Mouse (Mus musculus): ENCODE measurements around the gene Gpatch2l.

The Gpatch2l gene

GRCm38 (mm10) chr12:86280000-86280399 is 38.3 kb downstream of the Gpatch2l start:
- DNase-seq = no peak

- no peak for DNase-seq
Measured at GRCm38 (mm10) chr12:86285704-86286103, 44.0 kb downstream of the Gpatch2l start.

GRCm38 (mm10) chr12:86297450-86297849 is 55.8 kb downstream of the Gpatch2l start:
- DNase-seq = no peak

GRCm38 (mm10) chr12:86302973-86303372 is 61.3 kb downstream of the Gpatch2l start:
- no peak for DNase-seq

GRCm38 (mm10) chr12:86305045-86305444 is 63.4 kb downstream of the Gpatch2l start:
- DNase-seq = no peak

GRCm38 (mm10) chr12:86305635-86306243 is 64.1 kb downstream of the Gpatch2l start:
- no peak for DNase-seq

- no peak for DNase-seq
Measured at GRCm38 (mm10) chr12:86309474-86309873, 67.8 kb downstream of the Gpatch2l start.

GRCm38 (mm10) chr12:86309902-86310301 is 68.2 kb downstream of the Gpatch2l start:
- DNase-seq = no peak

GRCm38 (mm10) chr12:86320629-86321028 is 79.0 kb downstream of the Gpatch2l start:
- DNase-seq = no peak

GRCm38 (mm10) chr12:86324297-86324696 is 82.6 kb downstream of the Gpatch2l start:
- no peak for DNase-seq

GRCm38 (mm10) chr12:86329813-86330212 is 88.2 kb downstream of the Gpatch2l start:
- no peak for DNase-seq

GRCm38 (mm10) chr12:86330684-86331083 is 89.0 kb downstream of the Gpatch2l start:
- DNase-seq = no peak

- DNase-seq = no peak
Measured at GRCm38 (mm10) chr12:86331248-86331647, 89.6 kb downstream of the Gpatch2l start.

GRCm38 (mm10) chr12:86336209-86336608 is 94.6 kb downstream of the Gpatch2l start:
- no peak for DNase-seq

GRCm38 (mm10) chr12:86336887-86337286 is 95.2 kb downstream of the Gpatch2l start:
- DNase-seq = no peak
